8 mouse cellular contexts compared by ENCODE assay signal in genomic region chr2:90579728-90580235, GRCm38 (mm10). TPM values are rescaled to one million over a fixed set of nuclear protein-coding genes. Genes with fewer than 3 reads are reported as not detected.
DNase-seq lines count a peak whose midpoint lies in the region; ATAC-seq and TF ChIP-seq lines count a peak whose summit lies in the region.

No protein-coding gene starts in this region.

- peaks cover 40 to 43% of the 10 kb centered on the region in 2 experiments for H3K4me1 ChIP-seq in MEL (ENCODE audit: control insufficient read depth in 1 of 2, insufficient read depth in 2 of 2, low read length in 2 of 2)
- H3K4me1 ChIP-seq in embryonic facial prominence, embryonic 15.5 days = peaks cover 14% of the 10 kb centered on the region; the same call in 1 of the 2 replicates
- peaks cover 11% of the 10 kb centered on the region for H3K4me1 ChIP-seq in heart, embryonic 16.5 days (ENCODE audit: control insufficient read depth, insufficient read depth, low read length)
- peaks cover 25% of the 10 kb centered on the region for H3K4me1 ChIP-seq in small intestine, adult 2 months (ENCODE audit: control insufficient read depth, insufficient read depth, insufficient read length, low read length)

- WGBS in embryonic facial prominence, embryonic 15.5 days = under 1% methylated on average over 44 of the region's 44 CpGs
- under 1% methylated on average over 44 of the region's 44 CpGs for WGBS in heart, embryonic 16.5 days
- under 1% methylated on average over 44 of the region's 44 CpGs for WGBS in small intestine, adult 2 months

- peak overlapping the region; percentile 74 to 79 for H3K4me3 ChIP-seq in MEL (ENCODE audit: control insufficient read depth in 1 of 2, insufficient read depth in 1 of 2, low read depth in 2 of 2, low read length in 2 of 2)
- peak overlapping the region; percentile 76 for H3K4me3 ChIP-seq in embryonic facial prominence, embryonic 15.5 days (replicated peaks)
- peak overlapping the region; percentile 67 for H3K4me3 ChIP-seq in heart, embryonic 16.5 days (ENCODE audit: low read length)
- H3K4me3 ChIP-seq in small intestine, adult 2 months (ENCODE audit: low read depth, low read length) = peak overlapping the region; percentile 94

- H3K27me3 ChIP-seq in MEL (ENCODE audit: control insufficient read depth in 1 of 2, insufficient read depth in 2 of 2, low read length in 2 of 2) = no peaks in the 10 kb centered on the region
- peaks cover 4% of the 10 kb centered on the region; the same call in 1 of the 2 replicates for H3K27me3 ChIP-seq in embryonic facial prominence, embryonic 15.5 days
- H3K27me3 ChIP-seq in heart, embryonic 16.5 days (ENCODE audit: control insufficient read depth, insufficient read depth, low read length) = no peaks in the 10 kb centered on the region
- H3K27me3 ChIP-seq in small intestine, adult 2 months (ENCODE audit: control insufficient read depth, insufficient read depth, low read length) = no peaks in the 10 kb centered on the region

- no peak for ATAC-seq in embryonic facial prominence, embryonic 15.5 days (ENCODE audit: insufficient number of reproducible peaks, low FRiP score, low TSS enrichment, low read depth)
- ATAC-seq in heart, embryonic 16.5 days (replicated peaks; ENCODE audit: extremely low read depth, insufficient read depth, low FRiP score) = peak; percentile 30
- no peak for ATAC-seq in megakaryocyte-erythroid progenitor cell, adult 5-6 weeks (replicated peaks; ENCODE audit: low FRiP score, low TSS enrichment, poor library complexity, severe bottlenecking)

- TF ChIP-seq RAD21 in MEL (IDR thresholded peaks at IDR 0.05; ENCODE audit: low read depth, low read length) = no peak

- TF ChIP-seq EP300 in MEL (IDR thresholded peaks at IDR 0.05; ENCODE audit: low read depth in 1 of 2, low read length in 2 of 2) = no peak

- H3K9me3 ChIP-seq in MEL (replicated peaks; ENCODE audit: insufficient read depth, low read length) = no peaks in the 10 kb centered on the region
- H3K9me3 ChIP-seq in embryonic facial prominence, embryonic 15.5 days (replicated peaks) = no peaks in the 10 kb centered on the region
- H3K9me3 ChIP-seq in heart, embryonic 16.5 days (replicated peaks; ENCODE audit: control insufficient read depth, low read length) = no peaks in the 10 kb centered on the region

- DNase-seq in MEL (ENCODE audit: low read depth, low spot score) = peak; percentile 53
- DNase-seq in adrenal gland, postnatal 36 days = peak; percentile 74 to 81
- peak; percentile 79 for DNase-seq in kidney, postnatal 14 days
- peak; percentile 61 for DNase-seq in lung, postnatal 36 days

- peaks cover 28% of the 10 kb centered on the region for H3K79me2 ChIP-seq in MEL (ENCODE audit: control insufficient read depth, insufficient read depth, low read length, poor library complexity)

- TF ChIP-seq CTCF in MEL (IDR thresholded peaks at IDR 0.05 in 2 of 3, conservative IDR thresholded peaks at IDR 0.05 in 1 of 3; ENCODE audit: control insufficient read depth in 1 of 3, insufficient read depth in 1 of 3, low read depth in 2 of 3, low read length in 3 of 3, poor library complexity in 1 of 3, severe bottlenecking in 1 of 3) = peak in 1 of 3 experiments; percentile 24; a peak in 1 of 6 replicates
- TF ChIP-seq CTCF in small intestine, adult 2 months (IDR thresholded peaks at IDR 0.05; ENCODE audit: extremely low read depth, insufficient read length, insufficient replicate concordance, low read depth, low read length) = no peak

- peak overlapping the region; percentile 18; the same call in 1 of the 2 replicates for H3K27ac ChIP-seq in MEL (ENCODE audit: control insufficient read depth, low read depth, low read length)
- H3K27ac ChIP-seq in embryonic facial prominence, embryonic 15.5 days (replicated peaks) = peak overlapping the region; percentile 83
- peak overlapping the region; percentile 78 for H3K27ac ChIP-seq in heart, embryonic 16.5 days (ENCODE audit: low read length)
- peak overlapping the region; percentile 42 for H3K27ac ChIP-seq in small intestine, adult 2 months (ENCODE audit: insufficient read depth, low read depth, low read length)

- H3K9ac ChIP-seq in MEL (ENCODE audit: control insufficient read depth, low read depth, low read length, poor library complexity, severe bottlenecking) = peak overlapping the region; percentile 79
- H3K9ac ChIP-seq in embryonic facial prominence, embryonic 15.5 days = peak overlapping the region; percentile 71
- peak overlapping the region; percentile 77 for H3K9ac ChIP-seq in heart, embryonic 16.5 days (ENCODE audit: low read length)

- H3K4me2 ChIP-seq in embryonic facial prominence, embryonic 15.5 days (replicated peaks) = peak overlapping the region; percentile 98
- H3K4me2 ChIP-seq in heart, embryonic 16.5 days (ENCODE audit: low read depth, low read length) = peak overlapping the region; percentile 95

- peaks cover 0 to 61% of the 10 kb centered on the region in 2 experiments; a peak in 2 of 4 replicates for H3K36me3 ChIP-seq in MEL (ENCODE audit: control insufficient read depth in 1 of 2, insufficient read depth in 2 of 2, low read length in 2 of 2)
- H3K36me3 ChIP-seq in embryonic facial prominence, embryonic 15.5 days = no peaks in the 10 kb centered on the region
- H3K36me3 ChIP-seq in heart, embryonic 16.5 days (ENCODE audit: control insufficient read depth, insufficient read depth) = no peaks in the 10 kb centered on the region
- no peaks in the 10 kb centered on the region for H3K36me3 ChIP-seq in small intestine, adult 2 months (ENCODE audit: control insufficient read depth, insufficient read depth, low read length)

- no peak for TF ChIP-seq POLR2A in MEL (IDR thresholded peaks at IDR 0.05; ENCODE audit: control insufficient read depth in 1 of 2, insufficient read depth in 1 of 2, low read depth in 1 of 2, low read length in 2 of 2, poor library complexity in 1 of 2)
- no peak for TF ChIP-seq POLR2A in small intestine, adult 2 months (IDR thresholded peaks at IDR 0.05; ENCODE audit: low read depth, low read length)

TF ChIP-seq in MEL, 35 proteins besides CTCF, POLR2A, EP300 and RAD21:
- TF ChIP-seq GATA1 (IDR thresholded peaks at IDR 0.05; ENCODE audit: low read depth, low read length) (no peak), CHD1 (IDR thresholded peaks at IDR 0.05; ENCODE audit: low read depth, low read length) (0 out of 2 replicates have a peak, but pooled peaks have one; percentile 18), ETS1 (IDR thresholded peaks at IDR 0.05; ENCODE audit: low read depth, low read length) (peak; percentile 3; the same call in 1 of the 2 replicates), USF1 (IDR thresholded peaks at IDR 0.05; ENCODE audit: low read depth, low read length) (no peak), KAT2A (conservative IDR thresholded peaks at IDR 0.05; ENCODE audit: low read depth, low read length) (no peak), SIN3A (IDR thresholded peaks at IDR 0.05; ENCODE audit: low read length) (peak; percentile 33; the same call in 1 of the 2 replicates)

RNA-seq across cellular contexts. Expression of gene Ptprj, which starts 0.7 kb away (rescaled TPM):
- 10.0 and 10.2 TPM in 2 replicates for total RNA-seq in MEL (2012; rRNA removed)
- 1 to 10 TPM in 1 of 2 experiments, not detected in 1; 6.4 TPM for polyA plus RNA-seq in MEL (2012; ENCODE audit: insufficient read depth in 1 of 2, insufficient read length in 2 of 2, low read depth in 1 of 2, low replicate concordance in 2 of 2, missing spikeins in 1 of 2)
- 10 to 100 TPM; 16.4 to 22.0 TPM for total RNA-seq in adrenal gland, postnatal 36 days (2021)
- 2.7 and 2.8 TPM in 2 replicates for polyA plus RNA-seq in embryonic facial prominence, embryonic 15.5 days (2015; fragmentation: Nextera tagmentation; extraction: Ambion mirVana)
- polyA plus RNA-seq in heart, embryonic 16.5 days (2015; fragmentation: Nextera tagmentation; extraction: Ambion mirVana) = 1.0 and 1.1 TPM in 2 replicates
- 3.4 and 7.3 TPM in 2 replicates for polyA plus RNA-seq in small intestine, adult 2 months (2012; rRNA removed)
- 11.4 and 14.3 TPM in 2 replicates for total RNA-seq in megakaryocyte-erythroid progenitor cell, adult 5-6 weeks (2014; fragmentation: Nextera tagmentation)
- total RNA-seq in megakaryocyte-erythroid progenitor cell, adult 5-6 weeks (2017) = 17.5 and 18.7 TPM in 2 replicates

Comparison
In these comparisons a context has a peak if more than half of its experiments do, and no peak if none do; other contexts are left out.
1. H3K27ac ChIP-seq: peak in every context shown above with its lines; median percentile 83 in embryonic facial prominence, embryonic 15.5 days; 78 in heart, embryonic 16.5 days; 42 in small intestine, adult 2 months; 18 in MEL.